Comparison of ENCODE assay signal across 8 mouse cellular contexts in genomic region chr13:107887366-107888230, GRCm38 (mm10).
DNase-seq lines count a peak whose midpoint lies in the region; ATAC-seq and TF ChIP-seq lines count a peak whose summit lies in the region.

No protein-coding gene starts in this region.

- no peak for TF ChIP-seq POLR2A in cortical plate, adult 2 months (IDR thresholded peaks at IDR 0.05; ENCODE audit: extremely low read depth, insufficient read depth, low read length)
- no peak for TF ChIP-seq POLR2A in myocyte (IDR thresholded peaks at IDR 0.05; ENCODE audit: insufficient read length, low read depth)

- no peaks in the 10 kb centered on the region for H3K36me3 ChIP-seq in heart, embryonic 15.5 days
- H3K36me3 ChIP-seq in hindbrain, embryonic 16.5 days (ENCODE audit: control insufficient read depth, insufficient read depth, low read length), result no peaks in the 10 kb centered on the region
- H3K36me3 ChIP-seq in myocyte (ENCODE audit: control insufficient read depth, insufficient read depth), result no peaks in the 10 kb centered on the region

- H3K4me1 ChIP-seq in heart, embryonic 15.5 days (replicated peaks), result peaks cover 13% of the 10 kb centered on the region
- peaks cover 4% of the 10 kb centered on the region for H3K4me1 ChIP-seq in cortical plate, adult 2 months (ENCODE audit: control insufficient read depth, insufficient read depth, low read length)
- H3K4me1 ChIP-seq in hindbrain, embryonic 16.5 days (ENCODE audit: control insufficient read depth, insufficient read depth, low read depth, low read length), result peaks cover 26% of the 10 kb centered on the region

- H3K4me2 ChIP-seq in heart, embryonic 15.5 days, result peak overlapping the region; percentile 92
- H3K4me2 ChIP-seq in hindbrain, embryonic 16.5 days (ENCODE audit: low read length), result peak overlapping the region; percentile 63
- H3K4me2 ChIP-seq in myocyte (ENCODE audit: low read depth), result peak overlapping the region; percentile 80

- H3K9ac ChIP-seq in heart, embryonic 15.5 days, result peak overlapping the region; percentile 90
- H3K9ac ChIP-seq in hindbrain, embryonic 16.5 days (ENCODE audit: low read depth, low read length), result peak overlapping the region; percentile 95

- no peak for DNase-seq in heart, postnatal 14 days
- no peak for DNase-seq in cerebellum, adult 9-10 months
- no peak for DNase-seq in frontal cortex, postnatal 10 days (ENCODE audit: low spot score in 2 of 2)
- no peak for DNase-seq in adrenal gland, postnatal 25 days

- peak overlapping the region; percentile 79 for H3K4me3 ChIP-seq in heart, embryonic 15.5 days
- peak overlapping the region; percentile 74 for H3K4me3 ChIP-seq in cortical plate, adult 2 months (ENCODE audit: insufficient read depth, low read length)
- H3K4me3 ChIP-seq in hindbrain, embryonic 16.5 days (ENCODE audit: low read length), result peak overlapping the region; percentile 93
- H3K4me3 ChIP-seq in myocyte, result peak overlapping the region; percentile 33

- H3ac ChIP-seq in myocyte (ENCODE audit: control insufficient read depth, insufficient read length), result peak overlapping the region; percentile 98

- WGBS in heart, embryonic 15.5 days, result 6% methylated on average over 16 of the region's 16 CpGs
- under 1% methylated on average over 16 of the region's 16 CpGs for WGBS in hindbrain, embryonic 16.5 days

- peaks cover 58% of the 10 kb centered on the region for H3K79me2 ChIP-seq in myocyte (ENCODE audit: control insufficient read depth, insufficient read depth)

- H3K9me3 ChIP-seq in heart, embryonic 15.5 days (replicated peaks), result no peaks in the 10 kb centered on the region
- no peaks in the 10 kb centered on the region; the same call in 1 of the 2 replicates for H3K9me3 ChIP-seq in hindbrain, embryonic 16.5 days (ENCODE audit: control insufficient read depth, low read length)

- no peak for TF ChIP-seq CTCF in cortical plate, adult 2 months (IDR thresholded peaks at IDR 0.05; ENCODE audit: extremely low read depth, insufficient read depth, low read length)

- intact Hi-C loops in heart, postnatal 14 days (cut with DNase I), result loop anchor here (2.0 to 10.0 kb wide), 4 partner anchors 55 to 773 kb away; no protein-coding TSS in a partner anchor

- no peak overlapping the region for H3K27ac ChIP-seq in heart, embryonic 15.5 days
- no peak overlapping the region for H3K27ac ChIP-seq in cortical plate, adult 2 months (ENCODE audit: insufficient read depth, low read length)
- peak overlapping the region; percentile 95 for H3K27ac ChIP-seq in hindbrain, embryonic 16.5 days (ENCODE audit: low read depth, low read length)

- no peaks in the 10 kb centered on the region for H3K27me3 ChIP-seq in heart, embryonic 15.5 days
- no peaks in the 10 kb centered on the region for H3K27me3 ChIP-seq in hindbrain, embryonic 16.5 days (replicated peaks; ENCODE audit: control insufficient read depth, insufficient read depth, low read length)
- no peaks in the 10 kb centered on the region for H3K27me3 ChIP-seq in myocyte (ENCODE audit: control insufficient read depth, insufficient read depth, insufficient read length)

- no peak for ATAC-seq in heart, embryonic 15.5 days (replicated peaks; ENCODE audit: insufficient number of reproducible peaks, insufficient read depth, low FRiP score, low read depth)
- no peak for ATAC-seq in hindbrain, embryonic 16.5 days

TF ChIP-seq in myocyte, 11 proteins besides CTCF, POLR2A, EP300 and RAD21:
- no peak for TF ChIP-seq REST (IDR thresholded peaks at IDR 0.05; ENCODE audit: insufficient read depth, insufficient read length)
- TF ChIP-seq MYOD1 (IDR thresholded peaks at IDR 0.05; ENCODE audit: control insufficient read depth in 1 of 3, insufficient read length in 2 of 3, low read depth in 2 of 3), result no peak
- TF ChIP-seq SRF (IDR thresholded peaks at IDR 0.05; ENCODE audit: control insufficient read depth, insufficient read length, low read depth), result no peak
- no peak for TF ChIP-seq CEBPB (IDR thresholded peaks at IDR 0.05; ENCODE audit: insufficient read depth, poor library complexity, severe bottlenecking)
- no peak for TF ChIP-seq TCF3 (IDR thresholded peaks at IDR 0.05; ENCODE audit: insufficient read length, low read depth)
- no peak for TF ChIP-seq POLR2AphosphoS2 (IDR thresholded peaks at IDR 0.05; ENCODE audit: insufficient read length, low read depth)
- no peak for TF ChIP-seq E2F4 (IDR thresholded peaks at IDR 0.05; ENCODE audit: insufficient read depth)
- no peak for TF ChIP-seq USF1 (IDR thresholded peaks at IDR 0.05; ENCODE audit: low read depth)
- TF ChIP-seq MYOG (IDR thresholded peaks at IDR 0.05; ENCODE audit: control insufficient read depth in 1 of 3, insufficient read depth in 1 of 3, insufficient read length in 2 of 3, low read depth in 2 of 3), result no peak
- TF ChIP-seq MAX (IDR thresholded peaks at IDR 0.05; ENCODE audit: low read depth), result no peak
- TF ChIP-seq TCF12 (IDR thresholded peaks at IDR 0.05; ENCODE audit: insufficient read depth, poor library complexity, severe bottlenecking), result no peak

Comparison
In these comparisons a context has a peak if more than half of its experiments do, and no peak if none do; other contexts are left out.
1. H3K4me3 ChIP-seq: peak in every context shown above with its lines; median percentile 93 in hindbrain, embryonic 16.5 days; 79 in heart, embryonic 15.5 days; 74 in cortical plate, adult 2 months; 33 in myocyte.